Mouse (Mus musculus): Measurements from ENCODE around the gene Zdhhc7. TPM values are rescaled to one million over a fixed set of nuclear protein-coding genes. Genes with fewer than 3 reads are reported as not detected.

Gene Zdhhc7
- polyA plus RNA-seq, 1 experiment from 2014 or later, result 25.9 TPM

- no peaks in the 10 kb centered on the region for H3K36me3 ChIP-seq (ENCODE audit: control insufficient read depth, insufficient read depth, low read length)
- H3K9me3 ChIP-seq (ENCODE audit: control insufficient read depth, low read length), result no peaks in the 10 kb centered on the region
- H3K4me2 ChIP-seq, result no peak overlapping the region
- DNase-seq (ENCODE audit: low spot score, missing footprints) (no peak), ATAC-seq (ENCODE audit: low FRiP score) (no peak)
- H3K4me3 ChIP-seq (ENCODE audit: low read depth, low read length), result no peak overlapping the region
- WGBS, result 83% methylated on average over 4 of the region's 4 CpGs
- no peaks in the 10 kb centered on the region for H3K27me3 ChIP-seq (ENCODE audit: control insufficient read depth, insufficient read depth, low read length)
- H3K4me1 ChIP-seq (ENCODE audit: control insufficient read depth, insufficient read depth, low read length), result no peaks in the 10 kb centered on the region
- H3K9ac ChIP-seq (ENCODE audit: low read length), result no peak overlapping the region
- H3K27ac ChIP-seq (ENCODE audit: low read depth, low read length), result no peak overlapping the region
Measured at GRCm38 (mm10) chr8:120051006-120051405, 50.3 kb downstream of the Zdhhc7 start.

DNA sequence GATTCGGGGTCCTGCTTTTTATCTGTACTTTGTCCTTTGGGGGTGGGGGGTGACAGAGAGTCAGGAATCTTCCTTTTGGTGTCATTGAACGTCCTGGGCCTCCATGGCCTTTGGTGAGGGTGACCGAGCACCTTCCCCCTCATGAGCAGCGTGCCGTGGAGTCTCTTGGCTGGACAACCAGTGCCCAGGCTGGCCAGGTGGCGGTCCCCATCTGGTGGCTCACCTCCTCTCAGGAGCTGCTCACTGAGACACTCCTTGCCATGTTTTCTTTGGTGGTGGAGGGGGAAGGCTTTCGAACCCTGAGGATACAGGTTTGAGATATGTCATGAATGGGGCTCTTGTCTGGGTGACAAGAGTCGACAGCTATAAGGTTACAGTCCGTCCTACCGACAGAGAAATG, 50.9 kb downstream of the Zdhhc7 start:
- Histone ChIP-seq H3K27ac (ENCODE audit: low read depth, low read length) (no peak overlapping the region), H3K4me2 (no peak overlapping the region), H3K9me3 (ENCODE audit: control insufficient read depth, low read length) (no peaks in the 10 kb centered on the region), H3K27me3 (ENCODE audit: control insufficient read depth, insufficient read depth, low read length) (no peaks in the 10 kb centered on the region), H3K36me3 (ENCODE audit: control insufficient read depth, insufficient read depth, low read length) (no peaks in the 10 kb centered on the region), H3K4me1 (ENCODE audit: control insufficient read depth, insufficient read depth, low read length) (no peaks in the 10 kb centered on the region), H3K4me3 (ENCODE audit: low read depth, low read length) (no peak overlapping the region), H3K9ac (ENCODE audit: low read length) (no peak overlapping the region)
- 89% methylated on average over 10 of the region's 10 CpGs for WGBS
- DNase-seq (ENCODE audit: low spot score, missing footprints), result no peak
- no peak for ATAC-seq (ENCODE audit: low FRiP score)

GRCm38 (mm10) chr8:120049949-120050348, 51.3 kb downstream of the Zdhhc7 start:
- no peaks in the 10 kb centered on the region for H3K9me3 ChIP-seq (ENCODE audit: control insufficient read depth, low read length)
- WGBS, result 85% methylated on average over 13 of the region's 13 CpGs
- H3K27ac ChIP-seq (ENCODE audit: low read depth, low read length), result no peak overlapping the region
- H3K4me2 ChIP-seq, result no peak overlapping the region
- H3K4me1 ChIP-seq (ENCODE audit: control insufficient read depth, insufficient read depth, low read length), result no peaks in the 10 kb centered on the region
- no peaks in the 10 kb centered on the region for H3K36me3 ChIP-seq (ENCODE audit: control insufficient read depth, insufficient read depth, low read length)
- no peak overlapping the region for H3K9ac ChIP-seq (ENCODE audit: low read length)
- no peak overlapping the region for H3K4me3 ChIP-seq (ENCODE audit: low read depth, low read length)
- H3K27me3 ChIP-seq (ENCODE audit: control insufficient read depth, insufficient read depth, low read length), result no peaks in the 10 kb centered on the region
- ATAC-seq (ENCODE audit: low FRiP score), result no peak
- no peak for DNase-seq (ENCODE audit: low spot score, missing footprints)

DNA sequence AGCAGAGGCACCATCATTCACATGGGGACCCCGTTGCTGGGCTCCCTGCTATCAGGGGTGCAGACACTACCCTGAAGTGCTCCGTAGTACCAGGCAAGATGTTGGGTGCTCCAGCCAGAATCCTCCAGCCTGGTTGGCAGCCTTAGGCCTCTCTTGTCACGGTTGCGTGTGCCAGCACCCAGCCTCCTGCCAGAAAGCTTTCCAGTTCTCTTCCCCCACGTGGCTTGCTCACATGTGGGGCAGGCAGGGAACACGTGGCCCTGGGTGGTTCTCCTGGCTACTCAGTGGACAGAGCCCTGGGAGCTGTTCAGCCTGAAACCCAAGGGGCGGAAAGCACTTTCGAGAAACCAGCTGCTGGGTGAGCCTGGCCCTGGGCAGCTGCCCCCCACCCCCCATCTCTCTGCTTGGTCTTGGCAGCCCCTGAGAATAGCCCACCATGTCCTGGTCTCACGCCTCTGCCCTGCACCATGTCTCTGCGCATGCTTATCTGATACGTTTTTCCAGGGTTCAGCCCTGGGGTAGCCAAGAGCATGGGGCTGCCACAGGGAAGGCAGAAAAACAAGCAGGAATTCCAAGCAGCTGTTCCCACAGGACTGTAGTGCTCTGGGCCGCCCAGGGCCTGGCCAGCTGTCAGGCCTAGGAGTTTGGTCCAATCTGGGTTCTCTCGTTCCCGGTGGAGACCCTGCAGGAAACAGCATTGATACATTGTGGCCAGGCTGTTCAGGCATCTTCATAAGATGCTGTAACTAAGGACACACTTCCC, 54.8 kb downstream of the Zdhhc7 start:
- no peaks in the 10 kb centered on the region for H3K9me3 ChIP-seq (ENCODE audit: control insufficient read depth, low read length)
- ATAC-seq (ENCODE audit: low FRiP score) (no peak), DNase-seq (ENCODE audit: low spot score, missing footprints) (no peak)
- H3K9ac ChIP-seq (ENCODE audit: low read length), result no peak overlapping the region
- H3K4me2 ChIP-seq, result no peak overlapping the region
- no peak overlapping the region for H3K4me3 ChIP-seq (ENCODE audit: low read depth, low read length)
- WGBS, result 80% methylated on average over 14 of the region's 14 CpGs
- H3K27ac ChIP-seq (ENCODE audit: low read depth, low read length), result no peak overlapping the region
- no peaks in the 10 kb centered on the region for H3K36me3 ChIP-seq (ENCODE audit: control insufficient read depth, insufficient read depth, low read length)
- no peaks in the 10 kb centered on the region for H3K27me3 ChIP-seq (ENCODE audit: control insufficient read depth, insufficient read depth, low read length)
- no peaks in the 10 kb centered on the region for H3K4me1 ChIP-seq (ENCODE audit: control insufficient read depth, insufficient read depth, low read length)

- H3K9ac ChIP-seq (ENCODE audit: low read length), result no peak overlapping the region
- no peaks in the 10 kb centered on the region for H3K27me3 ChIP-seq (ENCODE audit: control insufficient read depth, insufficient read depth, low read length)
- H3K27ac ChIP-seq (ENCODE audit: low read depth, low read length), result no peak overlapping the region
- no peaks in the 10 kb centered on the region for H3K4me1 ChIP-seq (ENCODE audit: control insufficient read depth, insufficient read depth, low read length)
- WGBS, result 79% methylated on average over 5 of the region's 5 CpGs
- no peaks in the 10 kb centered on the region for H3K9me3 ChIP-seq (ENCODE audit: control insufficient read depth, low read length)
- DNase-seq (ENCODE audit: low spot score, missing footprints) (no peak), ATAC-seq (ENCODE audit: low FRiP score) (no peak)
- no peaks in the 10 kb centered on the region for H3K36me3 ChIP-seq (ENCODE audit: control insufficient read depth, insufficient read depth, low read length)
- no peak overlapping the region for H3K4me3 ChIP-seq (ENCODE audit: low read depth, low read length)
- H3K4me2 ChIP-seq, result no peak overlapping the region
Measured at GRCm38 (mm10) chr8:120045471-120045870, 55.8 kb downstream of the Zdhhc7 start.

DNA sequence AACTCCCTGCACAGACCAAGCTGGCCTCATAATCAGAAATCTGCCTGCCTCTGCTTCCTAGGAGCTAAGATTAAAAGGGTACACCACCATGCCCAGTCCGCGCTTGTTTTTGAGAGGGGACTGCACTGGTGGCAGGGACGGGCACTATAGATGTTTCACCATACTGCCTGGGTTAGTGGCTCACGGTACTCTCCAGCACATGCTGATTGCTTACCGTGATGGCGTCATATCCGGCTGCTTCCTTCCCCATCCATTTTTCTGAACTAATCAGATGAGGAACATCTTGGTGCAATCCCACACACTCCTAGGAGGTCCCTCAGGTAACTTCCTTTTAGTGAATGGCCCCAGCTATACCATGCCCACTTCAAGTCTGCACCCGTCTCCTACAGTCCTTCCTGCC, 56.4 kb downstream of the Zdhhc7 start:
- Histone ChIP-seq H3K4me1 (ENCODE audit: control insufficient read depth, insufficient read depth, low read length) (no peaks in the 10 kb centered on the region), H3K9me3 (ENCODE audit: control insufficient read depth, low read length) (no peaks in the 10 kb centered on the region), H3K36me3 (ENCODE audit: control insufficient read depth, insufficient read depth, low read length) (no peaks in the 10 kb centered on the region), H3K27ac (ENCODE audit: low read depth, low read length) (no peak overlapping the region), H3K9ac (ENCODE audit: low read length) (no peak overlapping the region), H3K4me3 (ENCODE audit: low read depth, low read length) (no peak overlapping the region), H3K4me2 (no peak overlapping the region), H3K27me3 (ENCODE audit: control insufficient read depth, insufficient read depth, low read length) (no peaks in the 10 kb centered on the region)
- ATAC-seq (ENCODE audit: low FRiP score) (no peak), DNase-seq (ENCODE audit: low spot score, missing footprints) (no peak)
- 86% methylated on average over 8 of the region's 8 CpGs for WGBS

DNA sequence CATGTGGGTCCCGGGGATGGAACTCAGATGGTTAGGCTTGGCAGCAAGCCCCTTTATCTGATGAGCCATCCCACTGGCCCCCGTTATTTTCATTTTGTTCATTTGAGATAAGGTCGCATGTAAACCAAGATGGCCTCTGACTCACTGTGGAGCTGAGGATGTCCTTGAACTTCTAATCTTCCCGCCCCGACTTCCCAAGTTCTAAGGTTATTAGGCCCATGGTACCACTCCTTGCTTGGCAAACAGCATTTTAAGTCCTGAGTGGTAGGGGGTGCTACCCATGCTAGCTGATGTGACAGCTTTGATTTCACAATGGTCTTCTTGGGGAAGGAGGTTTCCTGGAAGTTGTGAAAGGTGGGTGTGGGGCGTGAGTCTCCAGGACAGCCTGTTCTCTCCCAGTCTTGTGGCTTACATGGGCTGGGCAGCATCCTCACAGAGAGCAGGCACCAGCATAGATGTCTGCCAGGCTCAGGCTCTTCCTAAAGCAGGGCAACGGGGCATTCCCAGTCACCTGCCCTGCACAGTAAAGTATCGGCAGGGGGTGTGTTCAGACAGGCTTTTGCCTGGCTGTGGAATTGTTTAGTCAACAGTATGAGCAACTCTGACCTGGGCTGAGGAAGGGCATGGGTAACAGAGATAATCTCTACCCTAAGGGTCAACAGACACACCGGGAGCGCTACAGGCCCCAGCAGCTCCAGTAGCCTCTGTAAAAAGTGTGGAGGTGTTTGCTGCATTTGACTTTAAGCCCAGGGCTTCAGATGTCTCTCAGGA, 58.6 kb downstream of the Zdhhc7 start:
- Histone ChIP-seq H3K36me3 (ENCODE audit: control insufficient read depth, insufficient read depth, low read length) (no peaks in the 10 kb centered on the region), H3K27me3 (ENCODE audit: control insufficient read depth, insufficient read depth, low read length) (no peaks in the 10 kb centered on the region), H3K4me2 (no peak overlapping the region), H3K9ac (ENCODE audit: low read length) (no peak overlapping the region), H3K27ac (ENCODE audit: low read depth, low read length) (no peak overlapping the region), H3K4me3 (ENCODE audit: low read depth, low read length) (no peak overlapping the region), H3K9me3 (ENCODE audit: control insufficient read depth, low read length) (no peaks in the 10 kb centered on the region), H3K4me1 (ENCODE audit: control insufficient read depth, insufficient read depth, low read length) (no peaks in the 10 kb centered on the region)
- ATAC-seq (ENCODE audit: low FRiP score) (no peak), DNase-seq (ENCODE audit: low spot score, missing footprints) (no peak)
- WGBS, result 77% methylated on average over 10 of the region's 10 CpGs

- ATAC-seq (ENCODE audit: low FRiP score), result no peak
- Histone ChIP-seq H3K4me3 (ENCODE audit: low read depth, low read length) (no peak overlapping the region), H3K4me2 (no peak overlapping the region), H3K9me3 (ENCODE audit: control insufficient read depth, low read length) (no peaks in the 10 kb centered on the region), H3K27me3 (ENCODE audit: control insufficient read depth, insufficient read depth, low read length) (no peaks in the 10 kb centered on the region), H3K27ac (ENCODE audit: low read depth, low read length) (no peak overlapping the region), H3K36me3 (ENCODE audit: control insufficient read depth, insufficient read depth, low read length) (no peaks in the 10 kb centered on the region), H3K4me1 (ENCODE audit: control insufficient read depth, insufficient read depth, low read length) (peaks cover 6% of the 10 kb centered on the region), H3K9ac (ENCODE audit: low read length) (no peak overlapping the region; the same call in 1 of the 2 replicates)
- no peak for DNase-seq (ENCODE audit: low spot score, missing footprints)
- 50% methylated on average over 1 of the region's 1 CpGs for whole genome bisulfite sequencing
Measured at GRCm38 (mm10) chr8:120040861-120041260, 60.4 kb downstream of the Zdhhc7 start.

DNA sequence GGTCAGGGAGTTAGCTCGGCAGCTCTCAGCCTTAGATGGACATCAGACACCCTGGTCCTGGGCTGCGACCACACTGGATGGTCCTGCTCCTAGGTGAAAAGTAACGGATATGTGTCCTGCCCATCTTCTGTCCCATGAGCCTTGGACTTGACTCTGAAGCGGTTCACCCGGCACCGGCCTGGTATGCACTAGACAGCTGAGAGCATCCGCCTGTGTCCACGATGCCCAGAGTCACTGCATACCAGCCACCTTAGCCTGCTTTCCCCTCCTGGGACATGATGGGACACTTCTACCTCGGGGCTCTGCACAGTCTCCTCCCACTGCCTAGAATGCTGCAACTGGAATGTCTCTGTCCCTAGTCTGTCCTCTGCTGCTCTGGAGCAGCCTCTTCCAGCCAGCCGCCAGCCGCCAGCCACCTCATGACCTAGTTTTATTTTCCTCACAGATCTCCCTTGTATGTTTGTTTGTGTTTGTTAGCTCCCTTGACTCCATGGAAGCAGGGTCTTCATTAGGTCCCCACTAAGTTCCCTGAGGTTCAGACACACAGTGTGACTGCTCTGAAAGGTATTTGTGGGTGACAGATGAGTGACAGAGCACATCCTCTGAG, 61.9 kb downstream of the Zdhhc7 start:
- ATAC-seq (ENCODE audit: low FRiP score) (no peak), DNase-seq (ENCODE audit: low spot score, missing footprints) (no peak)
- Histone ChIP-seq H3K36me3 (ENCODE audit: control insufficient read depth, insufficient read depth, low read length) (no peaks in the 10 kb centered on the region), H3K4me3 (ENCODE audit: low read depth, low read length) (no peak overlapping the region), H3K9ac (ENCODE audit: low read length) (no peak overlapping the region), H3K27ac (ENCODE audit: low read depth, low read length) (no peak overlapping the region), H3K27me3 (ENCODE audit: control insufficient read depth, insufficient read depth, low read length) (no peaks in the 10 kb centered on the region), H3K4me2 (no peak overlapping the region), H3K9me3 (ENCODE audit: control insufficient read depth, low read length) (no peaks in the 10 kb centered on the region), H3K4me1 (ENCODE audit: control insufficient read depth, insufficient read depth, low read length) (peaks cover 9% of the 10 kb centered on the region)
- WGBS, result 84% methylated on average over 11 of the region's 11 CpGs
